Mouse (Mus musculus): Measurements from ENCODE around the gene Cacna2d3. TPM values are rescaled to one million over a fixed set of nuclear protein-coding genes. Genes with fewer than 3 reads are reported as not detected.

Cacna2d3 gene
- total RNA-seq, 2 experiments from 2014 or later, result 107 to 115 TPM

DNA sequence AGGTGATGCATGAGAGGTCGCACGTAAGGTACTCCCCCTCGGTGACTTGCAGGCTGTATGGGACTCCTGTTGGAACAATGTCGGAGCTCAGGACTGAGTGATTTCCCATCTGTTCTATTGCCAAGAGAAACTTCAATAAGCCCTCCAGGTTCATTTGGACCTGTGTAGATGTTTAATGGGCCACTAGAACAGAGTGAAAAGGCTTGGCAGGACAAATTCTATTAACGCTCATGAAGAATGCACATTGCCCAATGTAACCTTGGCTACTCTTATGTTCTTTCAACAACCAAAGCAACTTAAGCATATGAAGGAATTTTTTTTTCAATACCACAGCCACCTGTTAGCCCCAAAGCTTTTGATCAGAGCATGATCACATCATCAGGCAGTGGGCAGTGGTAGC is 451.1 kb downstream of the Cacna2d3 start:
- no peak for DNase-seq (ENCODE audit: low spot score in 2 of 2)

DNA sequence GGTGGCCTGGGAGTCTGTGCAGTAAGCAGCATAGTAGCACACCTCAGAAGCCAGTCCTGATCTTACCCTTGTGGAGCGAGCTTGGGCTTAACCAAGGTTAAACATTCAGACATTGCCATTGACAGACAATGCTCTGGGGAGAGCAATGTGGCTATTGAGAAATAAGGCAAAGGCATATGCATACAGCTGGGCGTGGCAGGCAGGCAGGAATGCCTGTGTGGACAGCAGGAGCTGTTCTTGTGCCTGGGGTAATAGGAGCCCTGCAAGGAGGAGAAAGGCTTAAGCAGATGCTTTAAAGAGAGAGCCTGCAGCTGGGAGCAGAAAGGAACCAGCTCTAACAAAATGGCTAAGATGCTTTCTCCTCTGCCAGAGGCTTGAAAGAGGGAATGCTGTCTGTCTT is 451.8 kb downstream of the Cacna2d3 start:
- no peak for DNase-seq (ENCODE audit: low spot score in 2 of 2)

DNA sequence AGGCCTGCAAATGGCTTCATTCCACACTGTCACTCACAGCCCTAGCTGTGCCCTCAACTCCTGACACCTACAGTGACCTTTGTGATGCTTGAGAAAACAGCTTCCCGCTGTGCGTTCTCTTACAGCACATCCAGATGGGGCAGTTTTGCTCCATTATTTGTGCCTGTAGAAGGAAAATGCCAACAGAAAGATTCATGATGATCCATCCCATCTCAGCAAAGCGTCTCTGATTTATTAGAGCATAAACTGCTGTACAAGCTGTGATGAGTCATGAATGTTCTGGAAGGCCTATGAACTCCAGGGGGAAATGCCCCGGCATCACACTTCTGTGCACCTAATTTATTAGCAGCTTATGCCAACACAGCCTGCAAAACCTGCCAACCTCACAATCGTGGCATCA is 453.1 kb downstream of the Cacna2d3 start:
- no peak for DNase-seq (ENCODE audit: low spot score in 2 of 2)

DNA sequence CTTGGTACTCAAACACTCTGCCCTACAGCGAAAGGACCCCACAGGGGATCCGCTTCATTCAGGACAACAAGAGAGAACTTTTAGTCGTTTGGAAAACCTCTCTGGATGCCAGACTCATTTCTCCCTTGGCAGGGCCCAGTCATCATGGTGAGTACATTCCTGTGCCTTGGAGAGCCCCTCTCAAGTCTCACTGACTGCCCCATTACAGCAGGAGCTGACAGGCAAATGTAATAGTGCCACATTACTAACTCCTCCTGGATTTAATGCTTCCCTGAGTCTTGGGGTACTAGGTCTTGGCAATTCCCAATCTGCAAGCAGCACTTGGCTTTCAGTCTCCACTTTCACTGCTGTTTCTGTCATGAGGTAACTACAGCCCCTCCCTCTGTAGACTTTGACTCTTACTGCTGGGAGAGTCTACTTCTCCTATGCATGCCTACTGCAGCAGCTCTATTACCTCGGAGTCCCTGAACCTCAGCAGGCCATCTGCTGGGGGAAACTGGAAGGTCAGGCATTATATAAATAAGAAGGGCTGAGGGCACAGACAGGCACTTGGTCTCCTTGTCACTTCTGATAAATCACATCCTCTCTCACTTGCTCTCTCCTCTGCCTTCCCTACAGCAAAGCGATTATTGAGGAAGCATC is 454.3 kb downstream of the Cacna2d3 start:
- peak in 1 of 2 experiments; percentile 35 for DNase-seq (ENCODE audit: low spot score in 2 of 2)

DNA sequence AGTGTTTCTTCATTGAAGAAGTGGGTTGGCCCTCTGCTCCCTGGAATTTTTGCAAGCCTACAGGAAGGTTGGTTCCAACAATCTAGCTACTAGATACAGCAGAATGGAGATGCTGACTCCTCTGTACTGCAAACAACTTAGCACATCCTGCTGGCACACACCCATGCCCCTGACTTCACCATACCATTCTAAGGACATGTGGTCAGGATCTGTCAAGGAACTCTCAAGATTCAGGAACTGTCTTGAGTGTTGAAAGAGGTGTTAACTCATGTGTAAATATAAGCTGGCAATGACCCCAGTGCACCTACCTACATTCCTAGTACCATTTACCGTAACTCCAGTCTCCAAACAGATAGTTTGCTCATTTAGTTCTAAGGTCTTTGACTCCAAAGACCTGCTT is 461.0 kb downstream of the Cacna2d3 start:
- no peak for DNase-seq (ENCODE audit: low spot score in 2 of 2)

DNA sequence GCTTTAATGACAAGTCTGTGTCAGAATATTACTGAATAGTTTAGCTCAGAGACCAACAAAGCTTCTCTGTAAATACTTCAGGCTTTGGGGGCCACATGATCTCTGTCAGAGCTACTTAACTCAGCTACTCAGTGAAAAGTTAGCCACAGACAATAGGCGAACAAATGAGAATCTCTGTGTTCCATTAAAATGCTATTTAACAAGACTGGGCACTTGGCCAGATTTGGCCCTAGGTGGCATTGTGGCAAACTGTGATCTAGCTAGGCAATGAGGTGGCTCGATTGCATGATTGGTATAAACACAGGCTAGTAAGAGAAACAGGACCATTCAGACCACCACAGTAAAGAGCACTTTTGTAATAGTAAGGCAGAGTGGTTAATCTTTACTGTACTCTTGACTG is 478.1 kb downstream of the Cacna2d3 start:
- DNase-seq (ENCODE audit: low spot score in 2 of 2), result no peak

DNA sequence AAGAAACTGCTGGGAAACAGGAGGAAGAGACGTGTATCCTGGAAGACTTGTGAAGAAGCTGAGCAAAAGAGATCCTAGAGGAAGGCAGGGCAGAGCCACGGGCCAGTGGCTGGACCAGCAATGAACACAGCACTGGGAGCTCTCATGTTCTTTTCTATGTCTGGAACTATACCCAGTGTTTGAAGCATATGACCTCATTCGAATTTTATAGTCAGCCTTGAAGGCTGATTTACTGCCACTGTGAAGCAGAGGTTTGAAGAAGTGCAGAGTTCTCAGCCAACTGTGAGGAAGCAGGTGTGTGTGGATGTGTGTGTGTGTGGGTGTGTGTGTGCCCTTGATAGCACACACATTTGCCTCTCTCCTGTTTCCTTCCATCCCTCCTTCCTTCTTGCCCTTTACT is 483.2 kb downstream of the Cacna2d3 start:
- DNase-seq (ENCODE audit: low spot score in 2 of 2), result no peak

DNA sequence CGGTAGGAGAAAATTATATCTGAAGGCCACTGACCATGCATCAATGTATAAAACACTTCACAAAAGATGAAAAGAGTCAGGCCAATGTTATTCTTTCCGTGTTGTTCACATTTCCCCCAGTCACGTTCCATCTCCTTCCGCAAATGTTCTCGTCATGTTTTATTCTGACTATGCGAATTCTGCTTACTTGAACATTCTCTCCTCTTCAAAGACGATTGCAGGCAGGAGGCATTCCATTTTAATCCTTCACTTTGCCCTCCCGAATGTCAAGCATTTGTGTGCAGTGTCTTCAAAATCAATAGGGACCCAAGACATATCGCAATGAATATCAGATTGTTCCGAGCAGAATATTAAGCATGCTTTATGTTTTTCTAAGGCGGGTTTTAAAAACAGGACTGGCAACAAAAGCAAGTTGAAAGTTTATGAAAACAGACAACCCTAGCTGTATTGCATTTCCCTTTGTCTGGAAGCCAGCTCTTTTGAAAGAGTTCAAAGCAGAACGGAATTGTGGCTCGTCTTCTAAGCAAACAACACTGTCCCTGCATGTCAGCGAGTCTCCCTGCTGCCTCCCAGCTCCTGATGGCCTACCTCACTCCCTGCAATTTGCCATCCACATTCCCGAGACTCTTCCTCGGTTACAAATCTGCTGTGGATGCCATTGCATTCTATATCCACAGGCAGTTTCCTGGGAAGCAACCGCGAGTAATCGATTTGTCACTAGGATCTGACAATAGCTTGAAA is 492.5 kb downstream of the Cacna2d3 start:
- peak; percentile 16 to 25 for DNase-seq (ENCODE audit: low spot score in 2 of 2)

DNA sequence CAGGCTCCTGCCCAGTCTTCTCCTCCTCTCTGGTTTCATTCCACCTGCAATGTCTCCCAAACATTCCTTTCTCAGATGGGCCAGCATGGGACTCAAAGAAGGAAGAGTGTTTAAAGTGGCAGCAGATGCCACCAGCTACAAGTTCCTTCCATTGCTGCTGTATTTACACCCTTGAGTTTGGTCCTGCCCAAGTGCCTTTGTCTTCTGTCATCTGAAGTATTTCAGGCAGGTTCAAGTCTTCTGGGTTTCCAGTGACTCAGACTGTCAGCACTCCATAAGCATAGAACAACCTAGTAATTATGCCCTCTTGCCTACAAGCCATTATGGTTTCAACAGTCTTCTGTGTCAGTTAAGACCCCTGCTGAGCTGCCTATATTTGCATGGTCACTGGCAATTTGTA is 493.2 kb downstream of the Cacna2d3 start:
- DNase-seq (ENCODE audit: low spot score in 2 of 2), result no peak

DNA sequence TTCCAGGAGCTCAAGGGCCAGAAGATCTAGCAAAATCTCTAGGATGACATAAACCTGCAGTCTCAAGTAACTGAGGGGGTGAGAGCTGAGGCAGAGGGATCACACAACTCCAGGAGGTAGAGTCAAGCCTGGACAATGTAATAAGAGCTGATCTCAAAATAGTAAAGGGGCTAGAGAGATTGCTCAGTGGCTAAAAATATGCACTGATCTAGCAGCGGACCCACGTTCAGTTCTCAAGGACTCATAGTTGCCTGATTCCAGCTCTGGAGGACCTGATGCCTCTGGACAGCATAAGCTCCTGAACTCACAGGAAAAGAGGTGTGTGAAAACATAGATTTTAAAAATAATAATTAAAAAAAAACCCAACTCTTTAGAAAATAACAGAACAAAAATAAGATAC is 493.7 kb downstream of the Cacna2d3 start:
- DNase-seq (ENCODE audit: low spot score in 2 of 2), result no peak

DNA sequence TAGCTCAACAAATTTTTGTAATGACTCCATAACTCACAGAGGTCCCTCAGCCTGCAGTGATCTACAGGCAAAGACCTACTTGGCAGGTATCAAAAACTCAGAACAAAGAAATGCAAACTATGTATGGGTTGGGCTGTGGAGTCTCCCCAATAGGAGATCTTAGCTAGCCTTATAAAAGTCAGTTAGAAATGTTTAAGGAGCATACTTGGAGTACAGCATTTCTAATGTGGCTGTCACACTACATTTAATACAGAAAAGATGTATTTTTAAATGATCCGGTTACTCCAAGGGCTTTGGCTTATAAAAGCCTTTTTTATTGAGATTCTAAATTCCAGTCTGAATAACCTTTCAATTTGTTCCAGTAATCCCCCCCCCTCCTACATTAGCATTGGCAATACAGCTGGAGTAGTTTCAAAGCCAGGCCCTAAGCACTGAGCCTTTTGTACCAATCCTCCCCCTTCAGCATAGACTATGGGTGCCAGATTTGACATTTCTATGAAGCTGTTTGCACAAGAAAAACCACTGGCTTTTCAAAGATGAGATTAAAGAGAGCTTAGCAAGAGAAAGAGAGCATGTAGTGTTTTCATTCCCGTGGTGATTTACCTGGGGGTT is 495.8 kb downstream of the Cacna2d3 start:
- no peak for DNase-seq (ENCODE audit: low spot score in 2 of 2)

DNA sequence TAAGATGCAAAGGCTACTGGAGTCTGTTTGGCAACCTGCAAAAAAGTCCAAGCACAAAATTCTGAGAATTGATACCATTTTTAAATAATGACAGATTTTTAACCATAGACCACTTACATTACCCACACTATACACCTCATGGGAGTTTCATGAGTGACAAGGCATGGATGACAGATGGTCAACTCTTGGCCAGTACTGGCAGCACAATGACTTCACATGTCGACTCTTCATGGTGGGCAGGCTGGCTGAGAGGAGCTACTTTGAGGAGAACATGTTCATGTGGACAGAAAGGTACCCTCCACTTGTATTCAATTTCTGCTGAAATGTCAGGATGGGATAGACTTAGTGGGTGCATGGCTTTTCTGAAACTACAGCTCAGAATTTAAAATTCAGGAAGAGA is 498.7 kb downstream of the Cacna2d3 start:
- DNase-seq (ENCODE audit: low spot score in 2 of 2), result no peak

DNA sequence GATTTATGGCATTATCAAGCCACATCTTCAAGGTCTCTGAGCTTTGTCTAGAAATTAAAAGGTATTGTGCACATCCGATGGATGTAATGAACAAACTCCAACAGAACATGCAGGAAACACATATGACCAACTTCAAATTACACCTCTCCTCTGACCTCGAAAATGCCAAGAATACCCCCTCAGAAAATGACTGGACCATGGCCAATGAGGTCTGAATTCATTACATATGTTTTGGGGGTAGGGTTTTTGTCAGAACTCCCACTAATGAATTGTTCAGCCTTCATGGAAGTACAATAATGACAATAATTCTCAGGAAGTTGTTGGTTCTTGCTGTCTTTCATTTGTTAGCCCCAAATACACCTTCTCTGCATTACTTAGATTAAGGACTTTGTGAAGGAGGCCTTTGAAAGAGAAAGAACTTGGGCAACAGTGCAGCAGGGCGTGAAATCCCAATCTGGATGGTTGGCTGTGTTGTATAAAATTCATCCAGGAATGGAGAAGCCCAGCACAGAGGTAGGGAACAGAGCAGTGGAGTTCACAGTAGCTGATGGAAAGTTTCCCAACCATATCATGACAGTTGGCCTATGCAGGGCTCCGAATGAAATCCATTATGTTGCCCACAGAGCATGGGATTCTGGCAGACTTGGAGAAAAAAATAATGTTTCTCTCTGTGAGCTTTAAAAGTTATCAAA is 499.3 kb downstream of the Cacna2d3 start:
- no peak for DNase-seq (ENCODE audit: low spot score in 2 of 2)

DNA sequence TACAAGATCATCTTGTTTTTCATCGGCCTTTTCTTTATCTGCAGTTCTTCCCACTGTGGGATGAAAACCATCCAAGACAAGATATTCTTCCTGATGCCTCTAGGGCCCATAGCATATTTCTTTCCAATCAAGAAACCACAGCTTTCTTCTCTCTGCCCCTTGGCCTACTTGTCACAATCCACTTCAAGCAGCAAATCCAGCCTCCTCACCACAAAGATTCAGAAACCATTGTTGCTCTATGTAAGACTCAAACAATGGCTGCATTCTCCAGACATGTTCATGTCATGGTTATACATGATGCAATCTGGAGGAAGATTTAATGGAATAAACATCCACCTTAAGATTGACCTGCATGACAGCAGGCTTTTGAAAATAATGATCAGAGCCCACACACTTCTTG is 505.6 kb downstream of the Cacna2d3 start:
- DNase-seq (ENCODE audit: low spot score in 2 of 2), result no peak

DNA sequence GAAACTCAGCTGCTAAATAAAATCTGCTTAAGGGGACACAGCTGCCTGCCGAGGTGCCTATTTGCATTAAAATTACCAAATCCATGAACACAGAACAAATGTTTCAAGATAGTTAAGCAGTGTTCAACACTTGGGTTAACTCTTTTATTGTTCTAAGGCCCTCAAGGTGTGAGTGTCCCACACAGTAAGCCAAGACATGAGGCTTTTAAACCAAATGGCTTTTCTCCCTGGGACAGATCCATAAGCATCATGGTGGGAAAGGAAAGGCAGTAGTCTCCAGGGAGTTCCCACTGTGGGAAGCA is 516.7 kb downstream of the Cacna2d3 start:
- DNase-seq (ENCODE audit: low spot score in 2 of 2), result no peak

DNA sequence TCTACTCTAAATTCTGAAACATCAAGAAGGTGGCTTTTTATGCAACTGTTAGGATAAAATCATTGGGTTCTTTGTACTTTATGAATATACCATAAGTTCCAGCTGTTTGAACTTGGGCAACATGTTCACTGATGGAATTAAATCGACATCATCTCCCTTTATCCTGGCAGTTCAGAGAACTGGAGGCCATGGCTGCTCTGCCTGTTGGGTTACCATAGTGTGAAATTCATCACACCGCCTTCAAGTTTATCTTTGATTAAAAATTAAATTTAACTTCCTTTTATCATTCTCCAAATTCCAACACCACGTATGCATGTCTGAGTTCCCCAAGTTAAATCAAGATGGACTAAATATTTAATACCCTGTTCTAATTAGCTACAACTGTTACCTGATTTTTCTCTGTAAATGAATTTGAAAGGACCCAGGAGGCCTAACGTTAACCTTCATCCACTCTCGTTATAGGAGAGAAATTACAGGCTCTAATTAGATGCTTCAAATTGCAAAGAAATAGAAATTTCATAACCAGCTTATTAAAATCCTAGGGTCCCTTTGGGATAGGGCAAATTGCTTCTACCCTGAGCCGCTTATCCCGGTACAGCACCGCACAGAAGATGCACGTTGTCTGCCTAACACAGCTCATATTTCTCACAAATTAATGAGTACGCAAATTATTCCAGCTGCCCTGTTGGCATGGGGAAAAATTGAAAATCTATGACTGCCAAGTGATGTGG is 517.3 kb downstream of the Cacna2d3 start:
- no peak for DNase-seq (ENCODE audit: low spot score in 2 of 2)

DNA sequence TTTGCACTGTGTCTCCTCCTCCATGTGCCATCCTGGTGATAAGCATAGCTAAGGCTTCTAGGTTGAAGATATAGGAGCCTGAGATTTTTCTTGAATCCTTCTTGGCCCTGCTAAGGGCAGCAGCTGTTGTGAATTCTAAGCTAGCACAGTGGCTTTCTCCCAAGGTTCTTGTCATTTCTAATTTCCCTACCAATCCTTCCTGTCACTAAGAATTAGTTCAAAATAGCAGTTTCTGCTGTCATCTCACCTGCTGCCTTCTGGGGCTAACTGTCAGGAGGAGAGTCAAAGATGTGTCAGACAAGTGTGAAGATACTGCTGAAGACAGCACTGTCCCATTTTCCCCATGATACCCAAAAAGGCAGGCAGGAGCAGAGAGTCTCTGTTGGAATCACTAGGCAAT is 525.5 kb downstream of the Cacna2d3 start:
- no peak for DNase-seq (ENCODE audit: low spot score in 2 of 2)

DNA sequence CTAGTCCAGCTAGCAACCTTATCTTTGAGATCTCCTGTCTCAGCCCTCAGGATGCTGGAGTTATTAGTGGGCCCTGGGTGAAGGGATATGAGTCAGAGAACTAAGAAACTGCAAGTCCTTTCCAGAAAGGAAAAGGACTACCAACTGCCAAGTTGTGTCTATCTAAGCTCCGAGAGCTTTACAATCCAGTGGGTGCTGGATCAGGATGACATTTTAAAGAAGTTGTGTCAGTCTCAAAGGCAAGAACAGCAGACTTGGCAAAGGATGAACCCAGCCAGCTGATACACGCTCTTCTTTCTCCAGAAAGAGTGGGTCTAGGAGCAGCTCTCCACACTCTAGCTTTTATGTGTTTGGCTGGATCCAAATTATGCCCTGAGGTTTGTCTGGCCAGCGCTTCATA is 530.2 kb downstream of the Cacna2d3 start:
- DNase-seq (ENCODE audit: low spot score in 2 of 2), result no peak

DNA sequence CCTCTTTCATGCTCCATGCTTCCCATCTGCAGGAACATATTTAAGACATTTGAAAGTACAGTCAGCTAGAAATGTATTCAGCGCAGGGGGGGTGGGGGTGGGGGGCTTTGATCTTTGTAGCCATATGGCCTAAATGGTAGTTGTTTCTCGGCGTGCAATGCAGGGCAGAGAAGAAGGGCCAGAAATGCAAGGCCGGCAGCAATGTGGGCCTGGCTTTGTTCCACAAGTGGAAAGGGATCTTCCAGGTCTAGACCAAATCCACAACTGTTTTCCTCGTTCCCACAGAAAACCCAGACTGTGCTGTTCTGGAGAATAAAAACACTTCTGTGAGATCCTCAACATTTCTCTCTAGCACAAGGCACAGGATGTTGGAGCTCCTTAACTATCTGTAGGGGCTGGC is 537.9 kb downstream of the Cacna2d3 start:
- DNase-seq (ENCODE audit: low spot score in 2 of 2), result no peak

DNA sequence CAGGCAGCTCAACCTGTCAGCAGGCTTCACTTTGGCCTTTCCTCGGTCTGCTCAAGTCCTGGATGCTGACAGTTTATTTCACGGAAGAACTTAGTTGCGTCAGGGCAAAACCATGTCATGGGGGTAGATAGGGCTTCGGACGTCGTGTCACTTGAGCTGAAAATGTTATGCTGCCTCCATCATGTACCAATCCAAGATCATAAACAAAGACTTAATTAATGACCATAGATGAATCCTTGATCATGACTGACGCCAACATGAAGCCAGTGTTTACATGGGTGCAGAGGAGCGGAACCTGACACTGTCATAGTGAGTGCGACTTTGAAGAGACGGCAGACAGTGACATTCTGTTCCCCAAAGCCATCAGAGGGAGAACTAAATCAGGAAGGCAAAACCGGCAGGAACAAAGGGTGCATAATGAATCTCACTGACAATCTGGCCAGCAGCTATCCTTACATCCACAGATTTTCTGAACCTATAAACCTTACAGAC is 542.2 kb downstream of the Cacna2d3 start:
- no peak for DNase-seq (ENCODE audit: low spot score in 2 of 2)

DNA sequence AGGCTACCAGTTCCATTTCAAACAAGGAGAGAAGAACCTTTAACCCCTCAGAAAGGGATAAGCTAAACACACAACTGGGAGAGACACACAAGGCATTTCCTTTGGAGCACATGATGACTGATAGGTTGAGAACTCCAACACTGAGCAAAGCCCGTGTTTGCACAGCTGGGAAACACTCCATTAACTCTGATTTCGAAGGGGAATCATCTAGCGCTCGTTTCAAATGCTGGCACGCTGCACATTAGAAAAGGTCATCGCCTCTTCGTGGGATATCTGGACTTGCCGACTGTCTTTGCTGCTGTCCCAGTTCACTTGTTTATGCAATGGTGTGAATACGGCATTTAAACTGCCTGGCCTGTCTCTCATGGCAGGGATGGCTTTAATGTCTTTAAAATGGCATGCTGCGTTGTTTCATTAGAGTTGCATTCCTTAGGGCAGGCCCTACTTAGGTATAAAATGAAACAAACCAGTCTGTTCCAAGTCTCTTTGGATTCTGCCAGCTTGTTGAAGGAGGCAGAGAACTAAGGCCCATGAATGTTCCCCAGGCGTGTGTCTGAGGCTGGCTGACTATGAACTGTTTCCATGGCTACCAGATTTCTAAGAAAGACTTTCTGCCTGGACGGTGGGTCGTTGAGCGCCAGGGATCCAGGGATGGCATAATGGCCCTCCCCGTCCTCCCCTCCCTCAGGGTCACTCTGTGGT is 542.8 kb downstream of the Cacna2d3 start:
- peak; percentile 24 to 45 for DNase-seq (ENCODE audit: low spot score in 2 of 2)

Data from layer of hippocampus, postnatal 10 days (tissue).